7 mouse cellular contexts compared by ENCODE assay signal in genomic region chr3:94758427-94758826, GRCm38 (mm10). TPM values are rescaled to one million over a fixed set of nuclear protein-coding genes. Genes with fewer than 3 reads are reported as not detected.
DNase-seq lines count a peak whose midpoint lies in the region; ATAC-seq lines count a peak whose summit lies in the region.
"Not testable (repeated sequence)": the region's sequence is repeated elsewhere in the genome, so short reads cannot be mapped to it uniquely, and the experiment has no call there.

No protein-coding gene starts in this region.

- ATAC-seq in embryonic facial prominence, embryonic 13.5 days (ENCODE audit: insufficient number of reproducible peaks, insufficient read depth, low FRiP score, low TSS enrichment, low read depth) = peak; percentile 77
- ATAC-seq in heart, embryonic 13.5 days (ENCODE audit: extremely low read depth, insufficient number of reproducible peaks, low FRiP score, low TSS enrichment) = 0 out of 2 replicates have a peak, but pooled peaks have one; percentile 21
- ATAC-seq in intestine, embryonic 15.5 days = peak; percentile 92
- ATAC-seq in lung, embryonic 15.5 days (ENCODE audit: borderline replicate concordance, extremely low read depth, low FRiP score, low TSS enrichment) = peak; percentile 64
- peak; percentile 13; the same call in 1 of the 2 replicates for ATAC-seq in neural tube, embryonic 11.5 days (ENCODE audit: insufficient read depth, low FRiP score, low TSS enrichment)

- not testable (repeated sequence) for H3K27ac ChIP-seq in embryonic facial prominence, embryonic 13.5 days; heart, embryonic 13.5 days (replicated peaks); intestine, embryonic 15.5 days; lung, embryonic 15.5 days; neural tube, embryonic 11.5 days (ENCODE audit: low read depth, low read length)

- not testable (repeated sequence) for H3K4me3 ChIP-seq in embryonic facial prominence, embryonic 13.5 days; heart, embryonic 13.5 days; intestine, embryonic 15.5 days (replicated peaks); lung, embryonic 15.5 days; neural tube, embryonic 11.5 days (ENCODE audit: low read depth, low read length)

- peak; percentile 3 for DNase-seq in T-cell, adult 2 months (ENCODE audit: low spot score)
- DNase-seq in layer of hippocampus, adult 9-11 months = peak; percentile 4
- DNase-seq in neural tube, embryonic 11.5 days (ENCODE audit: low spot score) = not testable (repeated sequence)

- 55% methylated on average over 4 of the region's 9 CpGs for WGBS in embryonic facial prominence, embryonic 13.5 days
- 39% methylated on average over 4 of the region's 9 CpGs for WGBS in heart, embryonic 13.5 days
- 35% methylated on average over 4 of the region's 9 CpGs for WGBS in intestine, embryonic 15.5 days
- WGBS in lung, embryonic 15.5 days = 44% methylated on average over 4 of the region's 9 CpGs
- WGBS in neural tube, embryonic 11.5 days = 59% methylated on average over 3 of the region's 9 CpGs

- not testable (repeated sequence) for H3K4me2 ChIP-seq in embryonic facial prominence, embryonic 13.5 days; heart, embryonic 13.5 days; intestine, embryonic 15.5 days (replicated peaks); lung, embryonic 15.5 days; neural tube, embryonic 11.5 days (ENCODE audit: low read depth)

- H3K27me3 ChIP-seq in embryonic facial prominence, embryonic 13.5 days; intestine, embryonic 15.5 days (replicated peaks); lung, embryonic 15.5 days; neural tube, embryonic 11.5 days (ENCODE audit: control insufficient read depth, insufficient read depth, low read length): not testable (repeated sequence)
- H3K27me3 ChIP-seq in heart, embryonic 13.5 days (replicated peaks) = peaks cover 12% of the 10 kb centered on the region; the same call in 1 of the 2 replicates

- not testable (repeated sequence) for H3K9me3 ChIP-seq in embryonic facial prominence, embryonic 13.5 days; heart, embryonic 13.5 days; intestine, embryonic 15.5 days; lung, embryonic 15.5 days; neural tube, embryonic 11.5 days (ENCODE audit: control insufficient read depth, low read length)

- H3K36me3 ChIP-seq in embryonic facial prominence, embryonic 13.5 days; heart, embryonic 13.5 days; intestine, embryonic 15.5 days; lung, embryonic 15.5 days; neural tube, embryonic 11.5 days (ENCODE audit: control insufficient read depth, insufficient read depth, low read length): not testable (repeated sequence)

- not testable (repeated sequence) for H3K4me1 ChIP-seq in embryonic facial prominence, embryonic 13.5 days; heart, embryonic 13.5 days; intestine, embryonic 15.5 days (replicated peaks); lung, embryonic 15.5 days; neural tube, embryonic 11.5 days (ENCODE audit: control insufficient read depth, insufficient read depth, low read length)

- not testable (repeated sequence) for H3K9ac ChIP-seq in embryonic facial prominence, embryonic 13.5 days; heart, embryonic 13.5 days; intestine, embryonic 15.5 days; lung, embryonic 15.5 days; neural tube, embryonic 11.5 days (ENCODE audit: low read length)

RNA-seq across cellular contexts. Expression of gene Cgn, which starts 27.9 kb away (rescaled TPM):
- 7.2 and 9.7 TPM in 2 replicates for polyA plus RNA-seq in embryonic facial prominence, embryonic 13.5 days (2015; fragmentation: Nextera tagmentation; extraction: Ambion mirVana)
- 2.2 and 2.3 TPM in 2 replicates for polyA plus RNA-seq in heart, embryonic 13.5 days (2015; fragmentation: Nextera tagmentation; extraction: Ambion mirVana)
- polyA plus RNA-seq in intestine, embryonic 15.5 days (2015; fragmentation: Nextera tagmentation; extraction: Ambion mirVana) = 61.7 and 71.9 TPM in 2 replicates
- 28.8 and 29.7 TPM in 2 replicates for polyA plus RNA-seq in lung, embryonic 15.5 days (2015; fragmentation: Nextera tagmentation; extraction: Ambion mirVana)
- polyA plus RNA-seq in neural tube, embryonic 11.5 days (2014; fragmentation: Nextera tagmentation; extraction: Ambion mirVana) = 2.5 and 3.0 TPM in 2 replicates

Comparison
In these comparisons a context has a peak if more than half of its experiments do, and no peak if none do; other contexts are left out.
1. ATAC-seq: peak in every context shown above with its lines; median percentile 92 in intestine, embryonic 15.5 days; 77 in embryonic facial prominence, embryonic 13.5 days; 64 in lung, embryonic 15.5 days; 21 in heart, embryonic 13.5 days; 13 in neural tube, embryonic 11.5 days.